Mouse (Mus musculus): ENCODE results near the gene Zfp119b.

GRCm38 (mm10) chr17:55961631-55962030, 12.3 kb upstream of the Zfp119b start:
- TF ChIP-seq CEBPB (IDR thresholded peaks at IDR 0.05; ENCODE audit: insufficient read depth, poor library complexity, severe bottlenecking) (no peak), USF1 (IDR thresholded peaks at IDR 0.05; ENCODE audit: low read depth) (no peak), TCF12 (IDR thresholded peaks at IDR 0.05; ENCODE audit: insufficient read depth, poor library complexity, severe bottlenecking) (no peak), POLR2A (IDR thresholded peaks at IDR 0.05; ENCODE audit: insufficient read length, low read depth) (no peak), POLR2AphosphoS2 (IDR thresholded peaks at IDR 0.05; ENCODE audit: insufficient read length, low read depth) (no peak)
